Mouse (Mus musculus): ENCODE data around the gene Mob4. TPM values are rescaled to one million over a fixed set of nuclear protein-coding genes. Genes with fewer than 3 reads are reported as not detected.

The Mob4 gene
- total RNA-seq, 1 experiment = 37.0 TPM

DNA sequence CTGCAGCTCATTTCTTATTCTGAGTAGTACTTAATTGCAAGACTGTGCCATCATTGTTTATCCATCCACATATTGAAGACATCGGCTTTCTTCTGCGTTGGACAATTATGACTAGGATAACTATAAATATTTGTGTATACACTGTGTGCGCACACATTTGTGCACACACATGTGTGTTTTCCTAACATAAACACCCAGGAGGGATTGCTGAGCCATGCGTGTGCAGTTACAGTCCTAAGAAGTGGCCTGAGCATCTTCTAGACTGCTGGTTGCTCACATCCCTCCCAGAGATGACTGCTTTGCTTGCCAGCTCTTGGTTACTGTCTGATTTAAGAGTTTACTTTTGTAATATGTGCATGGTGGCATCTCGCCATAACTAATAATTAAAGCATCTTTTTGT, 51.4 kb downstream of the Mob4 start:
- Histone ChIP-seq H3K27ac (ENCODE audit: insufficient read depth, low read depth, low read length, poor library complexity, severe bottlenecking) (no peak overlapping the region), H3K4me1 (ENCODE audit: control insufficient read depth in 2 of 2, insufficient read depth in 2 of 2, low read length in 2 of 2, poor library complexity in 1 of 2) (peaks cover 0 to 8% of the 10 kb centered on the region in 2 experiments; a peak in 2 of 4 replicates), H3K9ac (ENCODE audit: insufficient read depth, low read depth, low read length, poor library complexity, severe bottlenecking) (no peak overlapping the region), H3K36me3 (ENCODE audit: control insufficient read depth, insufficient read depth, low read length, poor library complexity, severe bottlenecking) (no peaks in the 10 kb centered on the region), H3K9me3 (ENCODE audit: control insufficient read depth, insufficient read depth, low read depth, low read length) (no peaks in the 10 kb centered on the region), H3K4me3 (ENCODE audit: insufficient read depth in 1 of 2, low read depth in 1 of 2, low read length in 2 of 2, poor library complexity in 1 of 2, severe bottlenecking in 1 of 2) (no peak overlapping the region)
- in situ Hi-C loops (cut with MboI; ENCODE audit: low sequenced_read_pairs in 2 of 2, unreplicated experiment in 2 of 2) = no loop called here
- DNase-seq (ENCODE audit: low read depth, low spot score) = no peak
- TF ChIP-seq MAFK (IDR thresholded peaks at IDR 0.05; ENCODE audit: insufficient read depth, low read depth, low read length) = no peak
- TF ChIP-seq ZNF384 (IDR thresholded peaks at IDR 0.05; ENCODE audit: low read depth, low read length) = no peak
- no peak for TF ChIP-seq HCFC1 (IDR thresholded peaks at IDR 0.05; ENCODE audit: borderline replicate concordance, insufficient read depth, low read length)
- TF ChIP-seq CHD2 (IDR thresholded peaks at IDR 0.05; ENCODE audit: low read depth, low read length) = no peak
- TF ChIP-seq ZC3H11A (IDR thresholded peaks at IDR 0.05; ENCODE audit: borderline replicate concordance, low read depth, low read length) = no peak

DNA sequence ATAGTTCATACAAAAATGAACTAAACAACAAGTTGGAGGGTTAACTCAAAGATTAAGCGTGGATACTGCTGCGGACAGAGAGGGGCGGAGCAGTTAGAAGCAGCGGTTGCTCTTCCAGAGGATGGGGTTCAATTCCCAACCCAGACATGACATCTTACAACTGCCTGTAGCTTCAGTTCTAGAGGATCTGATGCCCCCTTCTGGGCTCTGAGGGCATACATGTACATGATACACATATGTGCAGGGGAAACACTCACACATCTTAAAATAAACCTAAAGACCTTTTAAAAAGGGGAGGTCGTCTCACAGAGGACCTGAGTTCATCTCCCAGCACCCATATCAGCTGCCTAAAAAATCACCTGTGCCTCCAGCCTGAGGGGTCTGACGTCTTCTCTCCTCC, 54.7 kb downstream of the Mob4 start:
- peaks cover 0 to 6% of the 10 kb centered on the region in 2 experiments; a peak in 1 of 4 replicates for H3K4me1 ChIP-seq (ENCODE audit: control insufficient read depth in 2 of 2, insufficient read depth in 2 of 2, low read length in 2 of 2, poor library complexity in 1 of 2)
- H3K9me3 ChIP-seq (ENCODE audit: control insufficient read depth, insufficient read depth, low read depth, low read length) = no peaks in the 10 kb centered on the region
- DNase-seq (ENCODE audit: low read depth, low spot score) = no peak
- TF ChIP-seq CHD2 (IDR thresholded peaks at IDR 0.05; ENCODE audit: low read depth, low read length) = no peak
- no peak overlapping the region for H3K27ac ChIP-seq (ENCODE audit: insufficient read depth, low read depth, low read length, poor library complexity, severe bottlenecking)
- no peaks in the 10 kb centered on the region for H3K36me3 ChIP-seq (ENCODE audit: control insufficient read depth, insufficient read depth, low read length, poor library complexity, severe bottlenecking)
- in situ Hi-C loops (cut with MboI; ENCODE audit: low sequenced_read_pairs in 2 of 2, unreplicated experiment in 2 of 2) = no loop called here
- no peak overlapping the region for H3K9ac ChIP-seq (ENCODE audit: insufficient read depth, low read depth, low read length, poor library complexity, severe bottlenecking)
- H3K4me3 ChIP-seq (ENCODE audit: insufficient read depth in 1 of 2, low read depth in 1 of 2, low read length in 2 of 2, poor library complexity in 1 of 2, severe bottlenecking in 1 of 2) = no peak overlapping the region

- H3K4me1 ChIP-seq (ENCODE audit: control insufficient read depth in 2 of 2, insufficient read depth in 2 of 2, low read length in 2 of 2, poor library complexity in 1 of 2) = peaks cover 0 to 6% of the 10 kb centered on the region in 2 experiments; a peak in 1 of 4 replicates
- TF ChIP-seq ZC3H11A (IDR thresholded peaks at IDR 0.05; ENCODE audit: borderline replicate concordance, low read depth, low read length) (no peak), MAFK (IDR thresholded peaks at IDR 0.05; ENCODE audit: insufficient read depth, low read depth, low read length) (no peak), HCFC1 (IDR thresholded peaks at IDR 0.05; ENCODE audit: borderline replicate concordance, insufficient read depth, low read length) (no peak), ZNF384 (IDR thresholded peaks at IDR 0.05; ENCODE audit: low read depth, low read length) (no peak), CHD2 (IDR thresholded peaks at IDR 0.05; ENCODE audit: low read depth, low read length) (no peak)
- H3K36me3 ChIP-seq (ENCODE audit: control insufficient read depth, insufficient read depth, low read length, poor library complexity, severe bottlenecking) = no peaks in the 10 kb centered on the region
- no peaks in the 10 kb centered on the region for H3K9me3 ChIP-seq (ENCODE audit: control insufficient read depth, insufficient read depth, low read depth, low read length)
- DNase-seq (ENCODE audit: low read depth, low spot score) = no peak
- H3K4me3 ChIP-seq (ENCODE audit: insufficient read depth in 1 of 2, low read depth in 1 of 2, low read length in 2 of 2, poor library complexity in 1 of 2, severe bottlenecking in 1 of 2) = no peak overlapping the region
- in situ Hi-C loops (cut with MboI; ENCODE audit: low sequenced_read_pairs in 2 of 2, unreplicated experiment in 2 of 2) = no loop called here
- no peak overlapping the region; the same call in 1 of the 2 replicates for H3K27ac ChIP-seq (ENCODE audit: insufficient read depth, low read depth, low read length, poor library complexity, severe bottlenecking)
- no peak overlapping the region for H3K9ac ChIP-seq (ENCODE audit: insufficient read depth, low read depth, low read length, poor library complexity, severe bottlenecking)
These were observed 55.7 kb downstream of the Mob4 start for GRCm38 (mm10) chr1:55186592-55187210.

- no peak for DNase-seq (ENCODE audit: low read depth, low spot score)
- H3K4me1 ChIP-seq (ENCODE audit: control insufficient read depth in 2 of 2, insufficient read depth in 2 of 2, low read length in 2 of 2, poor library complexity in 1 of 2) = peaks cover 4 to 20% of the 10 kb centered on the region in 2 experiments; a peak in 3 of 4 replicates
- no peak overlapping the region for H3K4me3 ChIP-seq (ENCODE audit: insufficient read depth in 1 of 2, low read depth in 1 of 2, low read length in 2 of 2, poor library complexity in 1 of 2, severe bottlenecking in 1 of 2)
These were observed 61.0 kb downstream of the Mob4 start for GRCm38 (mm10) chr1:55192015-55192414.

DNA sequence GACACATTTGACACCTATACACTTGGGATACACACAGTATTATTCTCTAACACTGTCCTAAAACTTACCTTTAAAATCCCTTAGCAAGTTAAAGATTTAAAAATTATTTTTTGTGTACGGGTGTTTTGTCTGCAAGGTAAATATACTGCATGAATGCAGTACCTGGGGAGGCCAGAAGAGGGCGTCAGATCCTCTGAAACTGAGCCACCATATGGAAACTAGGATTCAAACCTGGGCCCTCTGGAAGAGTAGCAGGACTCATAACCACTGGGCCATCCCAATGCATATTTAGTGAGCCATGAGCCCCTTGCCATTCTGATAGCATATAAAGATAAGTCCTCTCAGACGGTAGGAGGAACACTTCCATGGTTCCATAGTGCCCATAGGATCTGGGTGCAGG, 61.8 kb downstream of the Mob4 start:
- no peak overlapping the region for H3K9ac ChIP-seq (ENCODE audit: insufficient read depth, low read depth, low read length, poor library complexity, severe bottlenecking)
- no peak overlapping the region for H3K4me3 ChIP-seq (ENCODE audit: insufficient read depth in 1 of 2, low read depth in 1 of 2, low read length in 2 of 2, poor library complexity in 1 of 2, severe bottlenecking in 1 of 2)
- no peaks in the 10 kb centered on the region for H3K9me3 ChIP-seq (ENCODE audit: control insufficient read depth, insufficient read depth, low read depth, low read length)
- in situ Hi-C loops (cut with MboI; ENCODE audit: low sequenced_read_pairs in 2 of 2, unreplicated experiment in 2 of 2) = no loop called here
- no peaks in the 10 kb centered on the region for H3K36me3 ChIP-seq (ENCODE audit: control insufficient read depth, insufficient read depth, low read length, poor library complexity, severe bottlenecking)
- TF ChIP-seq ZC3H11A (IDR thresholded peaks at IDR 0.05; ENCODE audit: borderline replicate concordance, low read depth, low read length) = peak; percentile 43; the same call in 1 of the 2 replicates
- TF ChIP-seq MAFK (IDR thresholded peaks at IDR 0.05; ENCODE audit: insufficient read depth, low read depth, low read length) = no peak
- DNase-seq (ENCODE audit: low read depth, low spot score) = no peak
- peaks cover 4 to 15% of the 10 kb centered on the region in 2 experiments; a peak in 3 of 4 replicates for H3K4me1 ChIP-seq (ENCODE audit: control insufficient read depth in 2 of 2, insufficient read depth in 2 of 2, low read length in 2 of 2, poor library complexity in 1 of 2)
- no peak overlapping the region for H3K27ac ChIP-seq (ENCODE audit: insufficient read depth, low read depth, low read length, poor library complexity, severe bottlenecking)

More at GRCm38 (mm10) chr1:55192015-55192414, 61.0 kb downstream of the Mob4 start:
- no peaks in the 10 kb centered on the region for H3K36me3 ChIP-seq (ENCODE audit: control insufficient read depth, insufficient read depth, low read length, poor library complexity, severe bottlenecking)
- TF ChIP-seq CHD2 (IDR thresholded peaks at IDR 0.05; ENCODE audit: low read depth, low read length) (no peak), HCFC1 (IDR thresholded peaks at IDR 0.05; ENCODE audit: borderline replicate concordance, insufficient read depth, low read length) (no peak), ZC3H11A (IDR thresholded peaks at IDR 0.05; ENCODE audit: borderline replicate concordance, low read depth, low read length) (no peak), ZNF384 (IDR thresholded peaks at IDR 0.05; ENCODE audit: low read depth, low read length) (no peak), MAFK (IDR thresholded peaks at IDR 0.05; ENCODE audit: insufficient read depth, low read depth, low read length) (no peak)
- in situ Hi-C loops (cut with MboI; ENCODE audit: low sequenced_read_pairs in 2 of 2, unreplicated experiment in 2 of 2) = no loop called here
- no peak overlapping the region for H3K27ac ChIP-seq (ENCODE audit: insufficient read depth, low read depth, low read length, poor library complexity, severe bottlenecking)
- no peaks in the 10 kb centered on the region for H3K9me3 ChIP-seq (ENCODE audit: control insufficient read depth, insufficient read depth, low read depth, low read length)
- no peak overlapping the region for H3K9ac ChIP-seq (ENCODE audit: insufficient read depth, low read depth, low read length, poor library complexity, severe bottlenecking)
